Mouse (Mus musculus) limb, embryonic 15.5 days (tissue): ENCODE results near the gene Nle1. TPM values are rescaled to one million over a fixed set of nuclear protein-coding genes. Genes with fewer than 3 reads are reported as not detected.

Source experiments
- ATAC-seq: fragments of 200-750 bp; cut with Nextera tagmentation; 2 replicates; pipeline ENCODE4 v1.8.0; 2017; ENCODE audit warnings: low read depth, moderate TSS enrichment; ENCODE audit not compliant: insufficient number of reproducible peaks, low FRiP score, low TSS enrichment
- H3K27ac ChIP-seq: fragments of 300-500 bp; sonication (generic); 2 replicates; pipeline ENCODE4 v1.5.1; 2015; ENCODE audit warnings: moderate library complexity, mild to moderate bottlenecking, inconsistent platforms
- H3K27me3 ChIP-seq: fragments of 300-500 bp; sonication (generic); 2 replicates; pipeline ENCODE4 v1.6.1; 2015; ENCODE audit warnings: inconsistent platforms
- H3K36me3 ChIP-seq: fragments of 300-500 bp; sonication (generic); 2 replicates; pipeline ENCODE4 v1.6.1; 2015; ENCODE audit warnings: inconsistent platforms
- H3K4me1 ChIP-seq: fragments of 300-500 bp; sonication (generic); 2 replicates; pipeline ENCODE4 v1.6.1; 2015; ENCODE audit warnings: inconsistent platforms
- H3K4me2 ChIP-seq: fragments of 300-500 bp; sonication (generic); 2 replicates; pipeline ENCODE4 v1.6.1; 2015; ENCODE audit warnings: mild to moderate bottlenecking, inconsistent platforms
- H3K4me3 ChIP-seq: fragments of 300-500 bp; sonication (generic); 2 replicates; pipeline ENCODE4 v1.5.1; 2015; ENCODE audit warnings: mild to moderate bottlenecking, inconsistent platforms
- H3K9ac ChIP-seq: fragments of 300-500 bp; sonication (generic); 2 replicates; pipeline ENCODE4 v1.6.1; 2015; ENCODE audit warnings: inconsistent platforms
- H3K9me3 ChIP-seq: fragments of 300-500 bp; sonication (generic); 2 replicates; pipeline ENCODE4 v1.6.1; 2016; ENCODE audit warnings: inconsistent platforms
- WGBS: fragments of 180-500 bp; shearing (Covaris S2); methylation state at CpG from one replicate; pipeline ENCODE4 v1.1.7; 2015; 5-methylcytosine and 5-hydroxymethylcytosine counted together
- polyA plus RNA-seq: library from polyadenylated mRNA; unstranded; fragments of >200 nt; fragmentation: Nextera tagmentation; extraction: Ambion mirVana; gene quantifications from 2 replicates; pipeline ENCODE4 v1.2.1, GENCODE M21; 2015

Gene Nle1
- polyA plus RNA-seq, 1 experiment from 2014 or later = 32.4 TPM

DNA sequence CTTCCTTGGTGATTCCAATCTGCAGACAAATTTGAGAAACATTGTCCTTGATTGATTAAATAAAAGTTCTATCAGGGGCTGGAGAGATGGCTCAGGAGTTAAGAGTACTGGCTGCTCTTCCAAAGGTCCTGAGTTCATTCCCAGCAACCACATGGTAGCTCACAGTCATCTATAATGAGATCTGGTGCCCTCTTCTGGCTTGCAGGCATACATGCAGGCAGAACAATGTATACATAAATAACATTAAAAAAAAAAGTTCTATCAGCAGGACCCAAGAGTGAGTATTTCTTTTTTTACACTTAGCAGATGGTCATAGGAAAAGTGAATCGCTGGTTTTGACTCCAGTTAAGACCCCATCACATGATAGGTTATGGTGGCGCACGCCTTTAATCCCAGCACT is 21.7 kb downstream of the Nle1 start:
- ATAC-seq = no peak
- 87% methylated on average over 3 of the region's 3 CpGs for WGBS
- H3K9ac ChIP-seq = no peak overlapping the region

DNA sequence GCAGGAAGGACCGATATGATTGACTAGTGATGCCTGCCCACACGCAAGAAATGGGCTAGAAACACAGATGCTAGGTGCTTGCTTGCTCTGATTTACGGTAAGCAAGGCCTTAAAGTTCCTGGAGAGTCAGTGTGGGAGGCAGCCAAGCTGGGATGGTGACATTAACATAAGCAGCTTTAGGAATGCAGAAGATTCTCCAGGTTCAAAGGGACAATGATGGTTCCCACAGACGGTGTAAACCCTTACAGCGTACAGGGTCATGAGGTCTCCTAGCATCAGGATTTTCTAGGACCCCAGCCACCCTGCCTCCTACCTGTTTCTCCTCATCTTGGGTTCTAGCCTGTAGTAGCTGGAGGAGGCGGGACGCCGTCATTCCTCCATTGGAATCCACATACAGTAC is 25.0 kb downstream of the Nle1 start:
- ATAC-seq = no peak
- no peaks in the 10 kb centered on the region for H3K27me3 ChIP-seq
- peaks cover 31% of the 10 kb centered on the region for H3K36me3 ChIP-seq
- no peak overlapping the region for H3K4me2 ChIP-seq
- no peak overlapping the region for H3K27ac ChIP-seq
- H3K4me3 ChIP-seq = no peak overlapping the region
- 64% methylated on average over 8 of the region's 8 CpGs for WGBS
- H3K4me1 ChIP-seq = 0 out of 2 replicates have a peak, but pooled peaks cover under 1% of the 10 kb centered on the region
- no peak overlapping the region for H3K9ac ChIP-seq
- no peaks in the 10 kb centered on the region for H3K9me3 ChIP-seq

More for the DNA sequence above, 21.7 kb downstream of the Nle1 start:
- Histone ChIP-seq H3K4me1 (peaks cover 18% of the 10 kb centered on the region), H3K9me3 (no peaks in the 10 kb centered on the region), H3K36me3 (peaks cover 15% of the 10 kb centered on the region; the same call in 1 of the 2 replicates), H3K27me3 (peaks cover 6% of the 10 kb centered on the region), H3K4me3 (no peak overlapping the region), H3K4me2 (no peak overlapping the region), H3K27ac (no peak overlapping the region)

DNA sequence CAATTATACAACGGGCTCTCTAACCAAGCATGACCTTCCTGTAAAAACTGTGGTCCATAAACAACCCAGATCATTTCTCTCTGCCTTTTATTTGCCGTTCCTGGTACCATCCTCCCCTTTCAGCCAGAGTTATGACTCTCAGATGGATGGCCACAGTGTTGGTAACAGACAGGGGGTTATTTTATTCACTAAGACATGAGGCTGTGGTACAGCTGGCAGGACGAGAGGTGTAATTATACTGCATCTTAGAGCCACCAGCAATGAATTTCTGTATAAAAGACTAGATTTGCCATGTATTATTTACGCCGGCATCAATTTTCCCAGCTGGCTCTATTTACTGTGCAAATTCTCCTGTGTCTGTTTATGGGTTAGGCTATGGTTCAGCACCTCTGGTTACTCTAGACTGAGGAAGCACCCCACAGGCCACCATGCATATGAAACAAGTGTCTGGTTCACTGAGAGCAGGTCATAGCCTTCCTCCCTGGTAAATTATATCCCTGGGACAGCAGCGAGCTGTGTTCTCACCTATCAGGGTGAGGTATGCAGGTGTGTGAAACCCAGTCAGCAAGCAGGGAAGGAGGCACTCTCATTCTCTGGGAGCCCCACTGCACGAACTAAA is 30.4 kb downstream of the Nle1 start:
- no peak for ATAC-seq

DNA sequence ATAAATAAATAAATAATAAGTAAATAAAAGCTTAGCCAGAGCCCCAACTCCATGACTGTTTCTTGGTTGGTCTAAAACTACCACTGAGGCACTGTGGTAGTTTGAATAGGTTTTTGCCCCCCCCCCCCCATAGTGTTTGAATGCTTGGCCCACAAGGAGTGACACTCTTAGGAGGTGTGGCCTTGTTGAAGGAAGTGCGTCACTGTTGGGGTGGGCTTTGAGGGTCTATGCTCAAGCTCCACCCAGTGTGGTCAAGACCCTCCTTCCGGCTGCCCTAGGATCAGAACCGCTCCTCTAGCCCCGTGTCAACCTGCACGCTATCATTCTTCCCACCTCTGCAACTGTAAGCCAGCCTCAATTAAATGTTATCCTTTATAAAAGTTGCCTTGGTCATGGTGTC is 32.6 kb downstream of the Nle1 start:
- Histone ChIP-seq H3K9me3 (no peaks in the 10 kb centered on the region), H3K4me2 (no peak overlapping the region), H3K27ac (no peak overlapping the region), H3K27me3 (no peaks in the 10 kb centered on the region), H3K4me1 (no peaks in the 10 kb centered on the region), H3K9ac (no peak overlapping the region), H3K4me3 (no peak overlapping the region), H3K36me3 (peaks cover 16% of the 10 kb centered on the region)
- WGBS = 83% methylated on average over 5 of the region's 5 CpGs
- no peak for ATAC-seq

More for the DNA sequence above, 30.4 kb downstream of the Nle1 start:
- Histone ChIP-seq H3K9me3 (no peaks in the 10 kb centered on the region), H3K4me2 (no peak overlapping the region), H3K4me1 (no peaks in the 10 kb centered on the region), H3K27ac (no peak overlapping the region), H3K9ac (no peak overlapping the region), H3K36me3 (peaks cover 20% of the 10 kb centered on the region), H3K27me3 (no peaks in the 10 kb centered on the region), H3K4me3 (no peak overlapping the region)
- WGBS = 71% methylated on average over 7 of the region's 7 CpGs

DNA sequence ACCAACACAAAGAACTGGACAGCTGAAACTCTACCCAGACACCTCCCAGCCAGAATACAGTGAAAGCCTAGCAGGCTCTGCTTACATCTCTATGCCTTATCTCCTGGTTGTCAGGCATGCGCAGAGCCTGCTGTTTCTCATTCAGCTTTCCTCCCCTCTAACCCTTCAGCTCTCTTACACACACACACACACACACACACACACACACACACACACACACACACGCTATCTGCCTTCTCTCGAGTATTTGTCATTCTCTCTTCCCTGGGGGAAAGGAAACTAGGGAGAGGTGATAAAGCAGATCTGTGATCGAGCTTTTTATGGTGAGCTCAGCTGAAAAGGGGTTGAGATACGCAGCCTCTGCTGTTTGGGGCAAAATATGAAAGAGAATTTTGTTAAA is 33.3 kb downstream of the Nle1 start:
- Histone ChIP-seq H3K4me2 (no peak overlapping the region), H3K9me3 (no peaks in the 10 kb centered on the region), H3K36me3 (peaks cover 13% of the 10 kb centered on the region), H3K27ac (no peak overlapping the region), H3K9ac (no peak overlapping the region), H3K4me3 (no peak overlapping the region), H3K27me3 (no peaks in the 10 kb centered on the region), H3K4me1 (peaks cover 7% of the 10 kb centered on the region)
- WGBS = 69% methylated on average over 5 of the region's 5 CpGs
- ATAC-seq = no peak

DNA sequence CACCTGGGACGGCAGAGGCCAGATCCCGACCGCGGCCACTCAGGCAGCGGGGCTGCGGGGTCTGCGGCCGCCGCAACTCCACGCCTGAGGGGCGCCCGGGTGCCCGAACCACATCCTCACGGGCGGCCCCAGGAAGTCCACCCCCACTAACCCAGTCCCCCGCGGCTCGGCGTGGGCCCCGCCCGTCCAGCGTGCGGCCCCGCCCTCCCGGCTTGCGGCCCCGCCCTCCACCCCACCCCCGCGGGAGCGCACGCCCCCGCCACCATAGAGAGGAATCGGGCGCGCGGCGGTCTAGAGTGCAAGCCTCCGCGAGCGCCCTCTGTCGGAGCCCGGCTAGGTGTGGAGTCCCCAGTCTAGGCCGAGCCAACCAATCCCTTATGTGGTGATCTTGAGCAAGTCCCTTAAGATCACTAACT is 37.2 kb downstream of the Nle1 start, which contains the start of gene Rffl:
Gene Rffl, minus strand, starts transcription at position 180 of the 416 bp plus-strand sequence.
- peak; percentile 95 for ATAC-seq
- Histone ChIP-seq H3K4me2 (peak within 1 kb of the TSS; percentile 79), H3K27me3 (no peaks in the 10 kb centered on the region), H3K36me3 (no peaks in the 10 kb centered on the region), H3K4me1 (peaks cover 8% of the 10 kb centered on the region), H3K9me3 (no peaks in the 10 kb centered on the region), H3K9ac (peak within 1 kb of the TSS; percentile 70), H3K4me3 (peak within 1 kb of the TSS; percentile 92), H3K27ac (peak within 1 kb of the TSS; percentile 61)
- under 1% methylated on average over 42 of the region's 43 CpGs for WGBS

DNA sequence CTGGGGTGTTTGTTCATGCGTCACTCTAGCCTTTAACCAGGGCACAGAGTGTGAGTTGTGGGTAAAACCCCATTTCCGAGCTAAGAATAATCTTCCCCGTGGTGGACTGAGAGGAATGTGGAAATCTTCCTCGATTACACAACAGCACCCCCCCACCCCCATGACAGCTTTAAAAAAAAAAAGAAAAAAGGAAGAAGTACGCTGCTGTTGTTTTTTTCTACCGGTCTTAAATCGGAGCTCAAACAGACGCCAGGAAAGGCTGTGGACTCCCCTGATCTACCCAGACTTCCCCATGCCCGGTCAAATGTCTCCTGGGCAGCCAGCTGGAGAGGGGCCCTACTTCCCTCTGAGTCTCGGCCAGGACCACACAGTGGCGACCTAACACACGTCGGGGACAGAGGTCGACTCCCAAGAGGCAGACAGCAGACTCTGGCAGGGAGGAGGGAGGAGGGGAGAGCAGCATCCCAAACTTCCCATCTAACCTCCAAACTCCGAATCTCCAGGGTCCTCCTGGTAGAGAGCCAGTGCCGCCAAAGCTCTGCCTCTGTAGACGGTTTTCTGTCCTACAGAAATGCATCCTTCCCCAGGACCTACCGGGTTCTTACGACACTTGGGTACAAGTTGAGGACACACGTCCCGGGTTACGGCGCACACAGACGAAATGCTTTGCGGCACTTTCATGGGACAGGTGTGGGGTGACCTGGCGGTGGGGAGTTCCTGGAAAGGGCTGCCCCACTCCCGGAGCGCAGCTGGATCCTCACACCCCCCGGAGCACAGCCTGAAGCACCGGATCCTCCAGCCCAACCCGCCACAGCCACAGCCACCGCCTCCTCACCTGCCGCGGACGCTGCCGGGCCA is 37.8 kb downstream of the Nle1 start:
- Histone ChIP-seq H3K27ac (peak overlapping the region; percentile 61), H3K4me1 (peaks cover 8% of the 10 kb centered on the region), H3K4me3 (peak overlapping the region; percentile 92), H3K9me3 (no peaks in the 10 kb centered on the region), H3K36me3 (no peaks in the 10 kb centered on the region), H3K9ac (peak overlapping the region; percentile 70), H3K27me3 (no peaks in the 10 kb centered on the region), H3K4me2 (peak overlapping the region; percentile 79)
- WGBS = 4% methylated on average over 36 of the region's 36 CpGs
- 0 out of 2 replicates have a peak, but pooled peaks have one; percentile 32 for ATAC-seq

DNA sequence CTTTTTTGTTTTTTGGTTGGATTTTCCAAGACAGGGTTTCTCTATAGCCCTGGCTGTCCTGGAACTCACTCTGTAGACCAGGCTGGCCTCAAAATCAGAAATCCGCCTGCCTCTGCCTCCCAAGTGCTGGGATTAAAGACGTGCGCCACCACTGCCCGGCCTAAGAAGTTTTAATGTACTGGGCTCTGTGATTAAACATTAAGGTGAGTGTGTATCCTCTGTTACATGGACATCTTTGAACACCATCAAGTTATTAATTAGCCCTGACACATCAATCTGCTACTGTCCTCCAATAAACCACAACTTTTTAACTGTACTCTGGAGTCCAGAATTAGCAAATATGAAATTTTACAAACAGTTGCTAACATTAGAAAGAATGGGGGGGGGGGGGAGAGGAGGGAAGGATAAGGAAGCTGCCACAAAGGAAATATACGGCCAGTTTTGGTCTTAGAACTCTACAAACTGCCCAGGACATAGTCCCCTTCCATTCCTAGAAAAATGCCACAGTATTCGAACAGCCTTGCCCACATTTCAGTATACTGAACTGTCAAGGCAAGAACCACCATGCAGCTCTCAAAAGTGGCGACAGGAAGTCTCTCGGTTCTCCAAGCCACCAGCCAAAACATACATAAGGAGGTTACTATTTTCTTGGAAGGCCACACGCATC is 38.6 kb downstream of the Nle1 start:
- Histone ChIP-seq H3K9me3 (no peaks in the 10 kb centered on the region), H3K4me3 (peak overlapping the region; percentile 92), H3K27me3 (no peaks in the 10 kb centered on the region), H3K4me2 (peak overlapping the region; percentile 79), H3K36me3 (no peaks in the 10 kb centered on the region), H3K9ac (no peak overlapping the region), H3K27ac (no peak overlapping the region), H3K4me1 (peaks cover 8% of the 10 kb centered on the region)
- 64% methylated on average over 9 of the region's 9 CpGs for WGBS
- ATAC-seq = no peak

DNA sequence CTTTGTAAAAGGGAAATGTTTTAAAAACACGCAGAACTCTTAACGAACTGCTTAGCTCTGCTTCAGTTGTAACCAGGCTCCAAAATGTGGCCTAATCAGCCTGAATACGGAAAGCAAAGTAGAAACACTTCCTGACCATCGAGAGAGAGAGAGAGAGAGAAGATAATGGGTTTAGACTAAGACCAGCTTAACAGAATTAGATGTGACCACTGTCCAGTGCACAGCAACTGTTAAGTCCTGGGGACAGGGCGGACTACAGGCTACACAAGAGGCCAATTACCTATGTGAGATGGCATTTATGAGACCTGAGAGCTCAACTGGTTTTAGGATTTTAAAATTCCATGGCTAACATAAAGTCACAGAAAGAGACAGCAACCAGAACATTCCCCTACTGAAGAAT is 40.3 kb downstream of the Nle1 start:
- Histone ChIP-seq H3K9me3 (no peaks in the 10 kb centered on the region), H3K4me3 (no peak overlapping the region), H3K36me3 (no peaks in the 10 kb centered on the region), H3K9ac (no peak overlapping the region), H3K27ac (no peak overlapping the region), H3K4me2 (no peak overlapping the region), H3K4me1 (peaks cover 11% of the 10 kb centered on the region), H3K27me3 (no peaks in the 10 kb centered on the region)
- ATAC-seq = no peak
- WGBS = 67% methylated on average over 5 of the region's 5 CpGs

DNA sequence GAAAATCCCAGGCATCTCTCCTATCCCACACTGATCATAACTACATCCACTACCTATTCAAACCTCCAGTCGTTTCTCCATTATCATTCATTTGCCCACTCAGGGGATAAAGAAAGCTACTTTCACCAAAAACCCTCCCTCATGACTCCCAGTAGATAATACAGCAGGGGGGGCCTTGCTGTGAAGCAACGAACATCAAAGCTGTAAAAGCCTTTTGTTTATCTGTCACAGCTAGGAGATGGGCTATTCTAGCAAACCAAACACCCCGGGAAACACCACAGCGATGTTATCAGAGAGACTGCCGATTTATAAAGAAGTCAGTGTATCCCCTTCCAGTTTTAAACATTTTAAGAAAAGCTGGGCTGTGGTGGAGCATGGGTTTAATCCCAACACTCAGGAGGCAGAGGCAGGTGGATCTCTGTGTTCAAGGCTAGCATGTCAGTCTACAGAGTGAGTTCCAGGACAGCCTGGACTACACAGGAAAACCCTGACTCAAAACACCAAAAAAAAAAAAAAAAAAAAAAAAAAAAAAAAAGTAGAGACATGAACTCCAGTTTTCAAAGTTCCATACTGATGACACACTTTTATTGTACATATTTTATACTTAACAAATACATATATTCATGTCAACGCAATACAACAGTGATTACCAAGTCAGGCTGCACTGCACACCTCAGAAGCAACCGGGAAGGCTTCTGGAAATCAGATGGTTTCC is 41.2 kb downstream of the Nle1 start:
- Histone ChIP-seq H3K4me2 (no peak overlapping the region), H3K4me1 (peaks cover 11% of the 10 kb centered on the region), H3K9me3 (no peaks in the 10 kb centered on the region), H3K27me3 (no peaks in the 10 kb centered on the region), H3K9ac (no peak overlapping the region), H3K36me3 (no peaks in the 10 kb centered on the region), H3K27ac (no peak overlapping the region), H3K4me3 (no peak overlapping the region)
- 40% methylated on average over 7 of the region's 7 CpGs for WGBS
- no peak for ATAC-seq

DNA sequence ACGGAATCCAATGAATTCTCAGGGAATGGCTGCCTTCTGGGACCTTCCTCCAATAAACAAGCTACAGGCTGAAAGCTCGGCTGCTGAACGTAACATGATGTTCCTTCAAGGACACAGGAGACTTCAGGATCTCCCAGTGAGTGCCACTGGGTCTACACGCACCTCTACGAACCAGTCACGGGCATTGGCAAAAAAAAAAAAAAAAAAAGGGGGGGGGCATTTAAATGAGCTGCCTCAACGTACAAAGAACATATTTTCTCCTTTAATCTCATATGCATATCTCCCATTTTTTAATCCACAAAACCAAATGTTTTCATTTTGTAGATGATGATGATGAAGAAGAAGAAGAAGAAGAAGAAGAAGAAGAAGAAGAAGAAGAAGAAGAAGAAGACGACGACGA is 42.3 kb downstream of the Nle1 start:
- Histone ChIP-seq H3K36me3 (no peaks in the 10 kb centered on the region), H3K4me1 (peaks cover 11% of the 10 kb centered on the region), H3K4me2 (no peak overlapping the region), H3K9me3 (no peaks in the 10 kb centered on the region), H3K27ac (no peak overlapping the region), H3K27me3 (no peaks in the 10 kb centered on the region), H3K9ac (no peak overlapping the region), H3K4me3 (no peak overlapping the region)
- WGBS = 80% methylated on average over 10 of the region's 10 CpGs
- no peak for ATAC-seq
